Mouse (Mus musculus): ENCODE data around the gene Nkx6-1. TPM values are rescaled to one million over a fixed set of nuclear protein-coding genes. Genes with fewer than 3 reads are reported as not detected.
A peak's percentile ranks its signal among the peaks of the same experiment; 100 is the strongest.

Nkx6-1 gene
- total RNA-seq (2015) (not detected in 2 replicates), total RNA-seq (2017) (not detected in 2 replicates)

GRCm38 (mm10) chr5:101664945-101665615 lies at the start of gene Nkx6-1:
Gene Nkx6-1 (minus strand): TSS chr5:101664996.
- peak; percentile 77 for ATAC-seq (ENCODE audit: poor library complexity, severe bottlenecking)

GRCm38 (mm10) chr5:101713064-101713613 lies 48.3 kb upstream of the Nkx6-1 start:
- no peak for ATAC-seq (ENCODE audit: poor library complexity, severe bottlenecking)

- ATAC-seq (ENCODE audit: poor library complexity, severe bottlenecking) = no peak
Observed at GRCm38 (mm10) chr5:101703374-101704260, 38.8 kb upstream of the Nkx6-1 start.

GRCm38 (mm10) chr5:101702636-101703035 lies 37.8 kb upstream of the Nkx6-1 start:
- no peak for ATAC-seq (ENCODE audit: poor library complexity, severe bottlenecking)

DNA sequence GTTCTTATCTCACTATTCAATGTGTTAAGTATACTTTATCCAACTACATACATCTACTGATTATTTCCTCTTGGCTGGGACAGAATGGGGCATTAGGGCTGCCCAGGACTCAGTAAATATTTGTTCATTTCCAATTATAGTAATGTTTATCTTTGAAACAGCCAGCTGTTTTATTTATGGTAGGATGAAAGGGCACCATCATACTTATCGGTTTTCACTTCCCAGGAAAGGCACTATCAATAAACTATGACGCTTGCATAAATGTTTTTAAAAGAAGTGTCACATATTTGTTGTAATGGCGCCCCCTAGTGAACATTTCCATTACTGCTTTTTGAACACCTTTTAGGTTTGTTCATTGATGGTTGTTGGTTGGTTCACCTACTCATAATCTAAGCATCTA lies 35.8 kb upstream of the Nkx6-1 start:
- ATAC-seq (ENCODE audit: poor library complexity, severe bottlenecking) = no peak

GRCm38 (mm10) chr5:101688581-101688980 lies 23.8 kb upstream of the Nkx6-1 start:
- no peak for ATAC-seq (ENCODE audit: poor library complexity, severe bottlenecking)

GRCm38 (mm10) chr5:101683340-101683739 lies 18.5 kb upstream of the Nkx6-1 start:
- ATAC-seq (ENCODE audit: poor library complexity, severe bottlenecking) = no peak

DNA sequence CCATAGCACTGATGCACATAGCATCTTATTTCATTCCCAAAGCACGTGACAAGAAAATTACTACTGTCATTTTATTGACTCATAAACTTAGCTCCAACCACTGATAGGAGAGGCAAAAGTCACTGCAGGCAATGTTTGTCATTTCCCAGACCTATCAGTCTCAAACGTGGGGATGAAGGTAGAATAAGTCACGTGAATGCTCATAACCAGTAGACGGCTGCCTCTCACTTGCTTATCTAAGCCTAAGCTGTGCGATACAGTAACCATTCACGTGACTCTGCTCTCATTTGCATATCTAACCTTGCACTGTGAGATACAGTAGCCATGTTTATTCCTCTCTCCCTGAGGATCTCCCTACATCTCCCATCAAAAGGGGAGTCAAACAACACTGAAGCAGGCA lies 15.5 kb upstream of the Nkx6-1 start:
- ATAC-seq (ENCODE audit: poor library complexity, severe bottlenecking) = no peak

DNA sequence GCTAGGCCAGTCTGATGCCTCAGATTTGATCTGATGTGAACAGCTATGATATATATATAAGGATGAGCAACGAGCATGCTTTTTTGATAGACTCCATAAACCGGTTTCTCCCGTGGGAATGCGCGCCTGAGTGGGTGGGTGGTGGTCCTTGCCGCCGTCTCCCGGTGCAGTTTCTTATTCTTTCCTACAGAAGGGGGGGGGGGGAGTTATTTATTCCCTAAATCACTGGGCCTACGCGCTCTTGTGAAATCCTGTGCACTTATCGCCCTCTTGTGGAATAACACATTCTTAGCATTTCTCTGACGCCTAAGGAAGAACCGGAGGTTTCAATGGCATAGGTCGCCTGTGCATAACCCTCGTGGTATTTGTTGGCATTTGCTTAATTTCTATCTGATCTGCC lies 4.6 kb upstream of the Nkx6-1 start:
- ATAC-seq (ENCODE audit: poor library complexity, severe bottlenecking) = no peak

DNA sequence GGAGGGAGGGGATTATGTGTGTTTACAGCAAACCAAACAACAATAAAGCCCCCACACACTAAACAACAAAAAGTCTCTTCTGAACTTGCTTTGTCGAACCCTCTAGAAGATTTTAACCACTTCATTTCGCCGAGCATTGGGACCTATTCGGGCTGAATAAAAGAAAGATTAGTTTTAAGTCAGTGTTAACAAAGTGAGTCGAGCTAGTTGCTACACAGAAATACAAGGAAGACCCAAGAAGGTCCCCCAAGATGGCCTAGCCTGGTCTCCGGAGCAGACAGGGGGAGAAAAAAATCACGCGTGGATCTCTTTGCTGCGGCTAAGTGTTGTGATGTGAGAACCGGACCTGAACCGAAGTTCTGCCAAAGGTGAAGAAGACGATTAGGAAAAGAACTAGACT lies 3.7 kb upstream of the Nkx6-1 start:
- ATAC-seq (ENCODE audit: poor library complexity, severe bottlenecking) = no peak

DNA sequence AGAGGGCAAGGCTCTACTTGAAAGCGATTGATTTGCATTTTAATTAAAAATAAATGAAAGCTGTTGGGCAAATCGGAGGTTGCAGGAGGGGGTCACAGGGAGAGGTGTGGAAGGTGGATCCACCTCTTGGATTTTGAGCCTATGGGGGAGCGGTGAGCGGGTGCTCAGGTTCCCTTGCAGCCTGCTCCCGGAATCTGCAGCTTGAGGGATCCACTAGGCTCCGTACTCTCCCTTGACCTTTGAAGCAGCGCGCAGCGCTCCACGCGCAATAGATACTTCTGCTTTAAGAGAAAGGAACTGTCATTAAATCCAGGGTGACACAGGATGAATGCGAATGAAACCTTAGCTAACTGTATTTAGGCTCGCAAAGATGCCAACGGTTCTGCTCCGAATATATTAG lies 3.2 kb upstream of the Nkx6-1 start:
- ATAC-seq (ENCODE audit: poor library complexity, severe bottlenecking) = no peak

- no peak for ATAC-seq (ENCODE audit: poor library complexity, severe bottlenecking)
Observed at GRCm38 (mm10) chr5:101667263-101667990, 2.6 kb upstream of the Nkx6-1 start.

DNA sequence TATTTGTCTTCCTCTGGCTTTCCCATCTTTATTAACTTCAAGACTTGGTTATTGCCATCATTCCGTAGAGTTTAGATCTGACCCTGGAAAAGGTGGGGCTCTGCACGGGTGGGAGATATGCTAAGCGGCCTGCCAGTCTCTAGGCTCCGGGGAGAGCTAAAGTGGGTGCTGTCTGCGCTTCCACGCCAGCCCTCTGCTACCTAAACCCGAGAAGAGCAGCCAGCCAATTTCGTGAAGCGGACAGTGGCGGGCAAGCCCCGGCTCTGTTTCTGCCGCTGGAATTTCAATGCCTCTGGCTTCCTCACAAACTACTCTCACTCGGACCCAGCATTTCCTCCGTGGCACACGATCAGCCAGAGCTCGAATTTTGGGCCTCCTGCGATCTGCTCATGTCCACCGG lies 1.9 kb upstream of the Nkx6-1 start:
- no peak for ATAC-seq (ENCODE audit: poor library complexity, severe bottlenecking)

GRCm38 (mm10) chr5:101666091-101666490 lies 1.3 kb upstream of the Nkx6-1 start:
- ATAC-seq (ENCODE audit: poor library complexity, severe bottlenecking) = no peak

GRCm38 (mm10) chr5:101664423-101664921 lies 324 bp downstream of the Nkx6-1 start:
- ATAC-seq (ENCODE audit: poor library complexity, severe bottlenecking) = no peak

GRCm38 (mm10) chr5:101663621-101664422 lies 974 bp downstream of the Nkx6-1 start:
- ATAC-seq (ENCODE audit: poor library complexity, severe bottlenecking) = no peak

GRCm38 (mm10) chr5:101663176-101663575 lies 1.6 kb downstream of the Nkx6-1 start:
- ATAC-seq (ENCODE audit: poor library complexity, severe bottlenecking) = peak; percentile 38; the same call in 1 of the 2 replicates

GRCm38 (mm10) chr5:101662485-101662884 lies 2.3 kb downstream of the Nkx6-1 start:
- ATAC-seq (ENCODE audit: poor library complexity, severe bottlenecking) = no peak

DNA sequence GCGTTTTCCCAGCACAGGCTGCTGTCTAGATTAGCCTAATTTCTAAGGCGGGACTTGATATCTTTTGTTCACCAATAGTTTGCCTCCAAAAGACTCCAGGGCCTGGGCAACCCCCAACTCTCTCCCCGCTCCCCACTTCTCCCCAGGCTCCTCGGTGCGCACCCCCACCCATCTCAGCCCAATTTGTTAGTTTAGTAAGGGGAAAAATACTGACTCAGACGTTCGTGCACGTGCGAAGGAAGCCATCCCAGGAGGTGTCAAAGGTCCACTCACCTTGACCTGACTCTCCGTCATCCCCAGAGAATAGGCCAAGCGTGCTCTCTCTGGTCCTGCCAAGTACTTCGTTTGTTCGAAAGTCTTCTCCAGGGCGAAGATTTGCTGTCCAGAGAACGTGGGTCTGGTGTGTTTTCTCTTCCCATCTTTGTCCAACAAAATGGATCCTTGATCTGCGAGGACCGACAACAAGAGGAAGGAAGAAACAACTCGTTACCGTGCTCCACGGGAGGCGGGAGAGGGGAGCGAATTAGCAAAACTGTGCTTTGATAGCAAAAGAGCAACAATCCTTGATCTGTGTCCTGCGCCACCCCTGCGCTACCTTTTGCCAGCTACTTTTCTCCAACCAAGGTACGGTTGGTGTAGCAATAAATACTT lies 3.1 kb downstream of the Nkx6-1 start:
- ATAC-seq (ENCODE audit: poor library complexity, severe bottlenecking) = no peak

DNA sequence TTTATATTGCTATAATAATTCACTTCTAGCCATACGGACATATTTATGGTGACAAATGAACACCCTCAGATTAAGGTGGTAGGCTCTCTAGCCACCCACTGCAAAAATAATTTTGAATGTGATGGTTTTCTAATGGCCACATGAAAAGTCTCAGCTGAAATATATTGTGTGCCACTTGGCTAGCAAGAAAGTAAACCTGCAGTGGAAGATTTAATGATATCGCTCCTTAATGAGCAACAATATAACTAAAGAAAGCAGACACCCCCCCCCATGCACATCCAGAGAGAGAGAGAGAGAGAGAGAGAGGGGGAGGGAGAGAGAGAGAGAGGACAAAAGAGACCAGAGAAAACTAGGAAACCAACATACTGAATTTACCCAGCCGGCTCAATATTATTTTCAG lies 4.1 kb downstream of the Nkx6-1 start:
- no peak for ATAC-seq (ENCODE audit: poor library complexity, severe bottlenecking)

All from megakaryocyte, adult 5-6 weeks (primary cell).